Mouse (Mus musculus): ENCODE results near the gene Rps6kc1. TPM values are rescaled to one million over a fixed set of nuclear protein-coding genes. Genes with fewer than 3 reads are reported as not detected.

Gene Rps6kc1
- polyA plus RNA-seq (2017; shearing (Covaris generic)): 12.5 TPM

GRCm38 (mm10) chr1:190911415-190912123 is at the start of gene Rps6kc1:
Gene Rps6kc1, minus strand, starts transcription at chr1:190911770.

DNA sequence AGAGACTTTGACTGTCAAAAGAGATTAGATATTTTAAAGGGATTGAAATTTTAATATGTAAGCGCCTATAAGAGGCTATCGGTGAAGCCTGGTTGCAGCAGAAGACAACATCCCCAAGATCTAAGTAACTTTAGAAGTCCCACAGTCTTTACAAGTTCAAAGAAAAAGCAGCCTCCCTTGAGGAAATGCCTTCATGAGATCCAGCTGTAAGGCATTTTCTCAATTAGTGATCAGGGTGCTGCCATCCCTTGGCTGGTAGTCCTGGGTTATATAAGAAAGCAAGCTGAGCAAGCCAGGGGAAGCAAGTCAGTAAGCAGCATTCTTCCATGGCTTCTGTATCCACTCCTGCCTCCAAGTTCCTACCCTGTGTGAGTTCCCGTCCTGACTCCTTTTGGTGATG is 13.2 kb upstream of the Rps6kc1 start, which contains the start of gene Angel2:
Gene Angel2 (plus strand): TSS at position 301 of the 400 bp plus-strand sequence.

Other genes starting within 250 kb of the Rps6kc1 start
- gene Angel2, start 13.3 kb upstream of the Rps6kc1 start, polyA plus RNA-seq (2017; shearing (Covaris generic)): 81.1 TPM
- gene Vash2, start 67.5 kb upstream of the Rps6kc1 start, polyA plus RNA-seq (2017; shearing (Covaris generic)): 0.10 TPM
- gene Flvcr1, start 114.4 kb upstream of the Rps6kc1 start, polyA plus RNA-seq (2017; shearing (Covaris generic)): 36.1 TPM
- not detected for gene Spata45, start 124.9 kb upstream of the Rps6kc1 start, polyA plus RNA-seq (2017; shearing (Covaris generic))
- 9.5 TPM for gene Tatdn3, start 151.2 kb upstream of the Rps6kc1 start, polyA plus RNA-seq (2017; shearing (Covaris generic))
- 0.89 TPM for gene Nsl1, start 151.2 kb upstream of the Rps6kc1 start, polyA plus RNA-seq (2017; shearing (Covaris generic))
- gene Batf3, start 186.1 kb upstream of the Rps6kc1 start, polyA plus RNA-seq (2017; shearing (Covaris generic)): not detected

Measured in effector memory CD4-positive, alpha-beta T cell, adult 7 months (primary cell).